19 mouse cellular contexts compared by ENCODE assay signal in genomic region chr17:87477611-87478010, GRCm38 (mm10). TPM values are rescaled to one million over a fixed set of nuclear protein-coding genes. Genes with fewer than 3 reads are reported as not detected.
DNase-seq lines count a peak whose midpoint lies in the region; ATAC-seq lines count a peak whose summit lies in the region.
"Had no signal": no experiment of that assay in that cellular context is flagged by ENCODE, and none has a peak within 500 bp of the region (broad histone marks: within the 10 kb centered on the region; RNA-seq: fewer than 3 reads in every experiment).

No protein-coding gene starts in this region.

- H3K36me3 ChIP-seq in forebrain, embryonic 13.5 days (ENCODE audit: poor library complexity, severe bottlenecking) = no peaks in the 10 kb centered on the region
- H3K36me3 ChIP-seq in forebrain, embryonic 15.5 days = no peaks in the 10 kb centered on the region
- no peaks in the 10 kb centered on the region for H3K36me3 ChIP-seq in hindbrain, embryonic 14.5 days (replicated peaks; ENCODE audit: control insufficient read depth, insufficient read depth)
- no peaks in the 10 kb centered on the region for H3K36me3 ChIP-seq in hindbrain, embryonic 16.5 days (ENCODE audit: control insufficient read depth, insufficient read depth, low read length)
- no peaks in the 10 kb centered on the region for H3K36me3 ChIP-seq in lung, embryonic 16.5 days (ENCODE audit: control insufficient read depth, insufficient read depth, low read length)
- H3K36me3 ChIP-seq: heart, embryonic 10.5 days; limb, embryonic 13.5 days; liver, embryonic 15.5 days; stomach, embryonic 15.5 days had no signal

- H3K27ac ChIP-seq in forebrain, embryonic 13.5 days = peak overlapping the region; percentile 53; the same call in 1 of the 2 replicates
- H3K27ac ChIP-seq in forebrain, embryonic 15.5 days (replicated peaks) = no peak overlapping the region
- 0 out of 2 replicates have a peak overlapping the region, but pooled peaks have one; percentile 63 for H3K27ac ChIP-seq in hindbrain, embryonic 14.5 days
- no peak overlapping the region for H3K27ac ChIP-seq in hindbrain, embryonic 16.5 days (ENCODE audit: low read depth, low read length)
- no peak overlapping the region for H3K27ac ChIP-seq in lung, embryonic 16.5 days (ENCODE audit: low read length)
- H3K27ac ChIP-seq: heart, embryonic 10.5 days; limb, embryonic 13.5 days; liver, embryonic 15.5 days; macrophage; stomach, embryonic 15.5 days had no signal

- no peaks in the 10 kb centered on the region for H3K27me3 ChIP-seq in forebrain, embryonic 13.5 days
- no peaks in the 10 kb centered on the region for H3K27me3 ChIP-seq in forebrain, embryonic 15.5 days
- no peaks in the 10 kb centered on the region for H3K27me3 ChIP-seq in hindbrain, embryonic 14.5 days (ENCODE audit: control insufficient read depth, insufficient read depth, low read length)
- H3K27me3 ChIP-seq in hindbrain, embryonic 16.5 days (replicated peaks; ENCODE audit: control insufficient read depth, insufficient read depth, low read length) = no peaks in the 10 kb centered on the region
- H3K27me3 ChIP-seq in lung, embryonic 16.5 days (ENCODE audit: control insufficient read depth, insufficient read depth, low read depth, low read length) = no peaks in the 10 kb centered on the region
- H3K27me3 ChIP-seq: stomach, embryonic 15.5 days had no signal

- no peak overlapping the region for H3K9ac ChIP-seq in forebrain, embryonic 13.5 days
- H3K9ac ChIP-seq in forebrain, embryonic 15.5 days (replicated peaks) = no peak overlapping the region
- peak overlapping the region; percentile 6; the same call in 1 of the 2 replicates for H3K9ac ChIP-seq in hindbrain, embryonic 14.5 days
- H3K9ac ChIP-seq in hindbrain, embryonic 16.5 days (ENCODE audit: low read depth, low read length) = no peak overlapping the region
- 0 out of 2 replicates have a peak overlapping the region, but pooled peaks have one; percentile 18 for H3K9ac ChIP-seq in lung, embryonic 16.5 days (ENCODE audit: low read length)
- H3K9ac ChIP-seq: limb, embryonic 13.5 days; liver, embryonic 15.5 days; stomach, embryonic 15.5 days had no signal

- no peak overlapping the region for H3K4me3 ChIP-seq in forebrain, embryonic 13.5 days
- H3K4me3 ChIP-seq in forebrain, embryonic 15.5 days = no peak overlapping the region
- H3K4me3 ChIP-seq in hindbrain, embryonic 14.5 days (replicated peaks; ENCODE audit: low read length) = no peak overlapping the region
- H3K4me3 ChIP-seq in hindbrain, embryonic 16.5 days (ENCODE audit: low read length) = no peak overlapping the region
- no peak overlapping the region for H3K4me3 ChIP-seq in lung, embryonic 16.5 days (ENCODE audit: low read length)
- H3K4me3 ChIP-seq: heart, embryonic 10.5 days; limb, embryonic 13.5 days; liver, embryonic 15.5 days; stomach, embryonic 15.5 days had no signal

- WGBS in forebrain, embryonic 13.5 days = 70% methylated on average over 16 of the region's 16 CpGs
- WGBS in forebrain, embryonic 15.5 days = 49% methylated on average over 16 of the region's 16 CpGs
- WGBS in hindbrain, embryonic 14.5 days = 36% methylated on average over 16 of the region's 16 CpGs
- WGBS in hindbrain, embryonic 16.5 days = 44% methylated on average over 16 of the region's 16 CpGs
- 48% methylated on average over 16 of the region's 16 CpGs for WGBS in lung, embryonic 16.5 days

- no peaks in the 10 kb centered on the region for H3K9me3 ChIP-seq in forebrain, embryonic 13.5 days (replicated peaks)
- no peaks in the 10 kb centered on the region for H3K9me3 ChIP-seq in forebrain, embryonic 15.5 days
- H3K9me3 ChIP-seq in hindbrain, embryonic 14.5 days (ENCODE audit: control insufficient read depth, low read length) = no peaks in the 10 kb centered on the region
- no peaks in the 10 kb centered on the region for H3K9me3 ChIP-seq in hindbrain, embryonic 16.5 days (ENCODE audit: control insufficient read depth, low read length)
- no peaks in the 10 kb centered on the region for H3K9me3 ChIP-seq in lung, embryonic 16.5 days (ENCODE audit: control insufficient read depth, low read length)
- H3K9me3 ChIP-seq: heart, embryonic 10.5 days; limb, embryonic 13.5 days; liver, embryonic 15.5 days; stomach, embryonic 15.5 days had no signal

- no peak overlapping the region for H3K4me2 ChIP-seq in forebrain, embryonic 13.5 days
- no peak overlapping the region for H3K4me2 ChIP-seq in forebrain, embryonic 15.5 days (replicated peaks)
- no peak overlapping the region for H3K4me2 ChIP-seq in hindbrain, embryonic 14.5 days (replicated peaks)
- no peak overlapping the region for H3K4me2 ChIP-seq in hindbrain, embryonic 16.5 days (ENCODE audit: low read length)
- H3K4me2 ChIP-seq in lung, embryonic 16.5 days (ENCODE audit: low read depth, low read length) = no peak overlapping the region
- H3K4me2 ChIP-seq: limb, embryonic 13.5 days; liver, embryonic 15.5 days; stomach, embryonic 15.5 days had no signal

- peaks cover 36% of the 10 kb centered on the region for H3K4me1 ChIP-seq in forebrain, embryonic 13.5 days
- peaks cover 35% of the 10 kb centered on the region for H3K4me1 ChIP-seq in forebrain, embryonic 15.5 days
- H3K4me1 ChIP-seq in hindbrain, embryonic 14.5 days (replicated peaks; ENCODE audit: control insufficient read depth, insufficient read depth, low read length) = peaks cover 30% of the 10 kb centered on the region
- peaks cover 24% of the 10 kb centered on the region for H3K4me1 ChIP-seq in hindbrain, embryonic 16.5 days (ENCODE audit: control insufficient read depth, insufficient read depth, low read depth, low read length)
- peaks cover 37% of the 10 kb centered on the region for H3K4me1 ChIP-seq in lung, embryonic 16.5 days (replicated peaks; ENCODE audit: control insufficient read depth, insufficient read depth, low read length)

- no peak for DNase-seq in hindbrain, embryonic 14.5 days (ENCODE audit: low spot score)
- no peak for DNase-seq in lung, postnatal 36 days
- peak; percentile 68 for DNase-seq in brain, adult 2 months (ENCODE audit: low read depth, low spot score)
- no peak for DNase-seq in thymus, postnatal 36 days
- DNase-seq: cerebellum, adult 9-11 months; gastrocnemius, postnatal 36 days; heart, postnatal 10 days; spleen, adult 18-20 months had no signal

- no peak for ATAC-seq in forebrain, embryonic 13.5 days
- no peak for ATAC-seq in forebrain, embryonic 15.5 days (replicated peaks)
- no peak for ATAC-seq in hindbrain, embryonic 14.5 days (ENCODE audit: low FRiP score)
- no peak for ATAC-seq in hindbrain, embryonic 16.5 days
- no peak for ATAC-seq in lung, embryonic 16.5 days (ENCODE audit: low read depth)

RNA-seq across cellular contexts. Expression of gene Calm2, which starts 30.9 kb away (rescaled TPM):
- polyA plus RNA-seq in forebrain, embryonic 13.5 days (2015; fragmentation: Nextera tagmentation; extraction: Ambion mirVana) = 1,676 and 1,701 TPM in 2 replicates
- 1,787 and 1,813 TPM in 2 replicates for polyA plus RNA-seq in forebrain, embryonic 15.5 days (2015; fragmentation: Nextera tagmentation; extraction: Ambion mirVana)
- polyA plus RNA-seq in hindbrain, embryonic 14.5 days (2014; fragmentation: Nextera tagmentation; extraction: Ambion mirVana) = 2,858 and 2,871 TPM in 2 replicates
- 2,782 and 3,155 TPM in 2 replicates for polyA plus RNA-seq in hindbrain, embryonic 16.5 days (2015; fragmentation: Nextera tagmentation; extraction: Ambion mirVana)
- polyA plus RNA-seq in lung, embryonic 16.5 days (2015; fragmentation: Nextera tagmentation; extraction: Ambion mirVana) = 1,010 and 1,035 TPM in 2 replicates

RNA-seq across cellular contexts. Expression of gene Stpg4, which starts 50.1 kb away (rescaled TPM):
- polyA plus RNA-seq in forebrain, embryonic 13.5 days (2015; fragmentation: Nextera tagmentation; extraction: Ambion mirVana) = not detected in 2 replicates
- polyA plus RNA-seq in forebrain, embryonic 15.5 days (2015; fragmentation: Nextera tagmentation; extraction: Ambion mirVana) = not detected in 2 replicates
- not detected in 2 replicates for polyA plus RNA-seq in hindbrain, embryonic 14.5 days (2014; fragmentation: Nextera tagmentation; extraction: Ambion mirVana)
- 0.19 TPM in 1 of 2 replicates, not detected in the other for polyA plus RNA-seq in hindbrain, embryonic 16.5 days (2015; fragmentation: Nextera tagmentation; extraction: Ambion mirVana)
- not detected in 2 replicates for polyA plus RNA-seq in lung, embryonic 16.5 days (2015; fragmentation: Nextera tagmentation; extraction: Ambion mirVana)
- polyA plus RNA-seq: embryonic facial prominence, embryonic 14.5 days; heart, embryonic 10.5 days; kidney, embryonic 14.5 days; limb, embryonic 13.5 days; liver, embryonic 15.5 days; macrophage; stomach, embryonic 15.5 days had no signal

Comparison
In these comparisons a context has a peak if more than half of its experiments do, and no peak if none do; other contexts are left out.
1. H3K27ac ChIP-seq: peak in forebrain, embryonic 13.5 days (single experiment) and hindbrain, embryonic 14.5 days (single experiment); none in forebrain, embryonic 15.5 days (single experiment), hindbrain, embryonic 16.5 days (single experiment) and lung, embryonic 16.5 days (single experiment).
2. H3K9ac ChIP-seq: peak in hindbrain, embryonic 14.5 days (single experiment) and lung, embryonic 16.5 days (single experiment); none in forebrain, embryonic 13.5 days (single experiment), forebrain, embryonic 15.5 days (single experiment) and hindbrain, embryonic 16.5 days (single experiment).